Mouse (Mus musculus): Measurements from ENCODE around the gene Ccdc62. TPM values are rescaled to one million over a fixed set of nuclear protein-coding genes. Genes with fewer than 3 reads are reported as not detected.

Gene Ccdc62
- polyA plus RNA-seq, 1 experiment from 2014 or later = 8.3 TPM

GRCm38 (mm10) chr5:123972453-123972852 is 42.0 kb downstream of the Ccdc62 start:
- Histone ChIP-seq H3K27ac (ENCODE audit: low read depth) (no peak overlapping the region), H3K4me2 (no peak overlapping the region), H3K9ac (no peak overlapping the region), H3K36me3 (ENCODE audit: insufficient read depth) (no peaks in the 10 kb centered on the region), H3K4me1 (ENCODE audit: insufficient read depth) (no peaks in the 10 kb centered on the region; the same call in 1 of the 2 replicates), H3K9me3 (ENCODE audit: low read depth, low read length) (no peaks in the 10 kb centered on the region), H3K27me3 (ENCODE audit: insufficient read depth, low read length) (peaks cover 23% of the 10 kb centered on the region), H3K4me3 (ENCODE audit: low read depth, low read length) (no peak overlapping the region)
- TF ChIP-seq CTCF (IDR thresholded peaks at IDR 0.05; ENCODE audit: low read depth) = no peak
- ATAC-seq (ENCODE audit: insufficient read depth) = no peak
- WGBS = 72% methylated on average over 6 of the region's 6 CpGs
- no peak for DNase-seq

- Histone ChIP-seq H3K4me3 (ENCODE audit: low read depth, low read length) (peak within 1 kb of the TSS; percentile 71), H3K27ac (ENCODE audit: low read depth) (no peak within 1 kb of the TSS), H3K4me2 (peak within 1 kb of the TSS; percentile 94), H3K9ac (peak within 1 kb of the TSS; percentile 67), H3K9me3 (ENCODE audit: low read depth, low read length) (no peaks in the 10 kb centered on the region), H3K4me1 (ENCODE audit: insufficient read depth) (no peaks in the 10 kb centered on the region; the same call in 1 of the 2 replicates), H3K36me3 (ENCODE audit: insufficient read depth) (no peaks in the 10 kb centered on the region), H3K27me3 (ENCODE audit: insufficient read depth, low read length) (peaks cover 23% of the 10 kb centered on the region)
- WGBS = under 1% methylated on average over 88 of the region's 106 CpGs
- ATAC-seq (ENCODE audit: insufficient read depth) (peak; percentile 77), DNase-seq (peak; percentile 67)
- no peak for TF ChIP-seq CTCF (IDR thresholded peaks at IDR 0.05; ENCODE audit: low read depth)
Measured at GRCm38 (mm10) chr5:123973299-123974178, 43.1 kb downstream of the Ccdc62 start, which contains the start of gene Hip1r. Gene Hip1r, plus strand, starts transcription at chr5:123973628.

GRCm38 (mm10) chr5:123974179-123974485 is 43.7 kb downstream of the Ccdc62 start:
- ATAC-seq (ENCODE audit: insufficient read depth) = no peak; the same call in 1 of the 2 replicates
- Histone ChIP-seq H3K36me3 (ENCODE audit: insufficient read depth) (no peaks in the 10 kb centered on the region), H3K4me1 (ENCODE audit: insufficient read depth) (no peaks in the 10 kb centered on the region; the same call in 1 of the 2 replicates), H3K27me3 (ENCODE audit: insufficient read depth, low read length) (peaks cover 23% of the 10 kb centered on the region), H3K9ac (peak overlapping the region; percentile 67), H3K9me3 (ENCODE audit: low read depth, low read length) (no peaks in the 10 kb centered on the region), H3K4me3 (ENCODE audit: low read depth, low read length) (peak overlapping the region; percentile 71), H3K27ac (ENCODE audit: low read depth) (no peak overlapping the region), H3K4me2 (peak overlapping the region; percentile 94)
- TF ChIP-seq CTCF (IDR thresholded peaks at IDR 0.05; ENCODE audit: low read depth) = no peak
- no peak for DNase-seq
- under 1% methylated on average over 14 of the region's 14 CpGs for WGBS

GRCm38 (mm10) chr5:123974616-123975111 is 44.2 kb downstream of the Ccdc62 start:
- Histone ChIP-seq H3K4me3 (ENCODE audit: low read depth, low read length) (peak overlapping the region; percentile 71), H3K9ac (no peak overlapping the region), H3K4me1 (ENCODE audit: insufficient read depth) (no peaks in the 10 kb centered on the region; the same call in 1 of the 2 replicates), H3K27ac (ENCODE audit: low read depth) (no peak overlapping the region), H3K27me3 (ENCODE audit: insufficient read depth, low read length) (peaks cover 23% of the 10 kb centered on the region), H3K4me2 (peak overlapping the region; percentile 94), H3K36me3 (ENCODE audit: insufficient read depth) (no peaks in the 10 kb centered on the region), H3K9me3 (ENCODE audit: low read depth, low read length) (no peaks in the 10 kb centered on the region)
- no peak for TF ChIP-seq CTCF (IDR thresholded peaks at IDR 0.05; ENCODE audit: low read depth)
- DNase-seq (no peak), ATAC-seq (ENCODE audit: insufficient read depth) (no peak)
- WGBS = 22% methylated on average over 11 of the region's 11 CpGs

- H3K9me3 ChIP-seq (ENCODE audit: low read depth, low read length) = no peaks in the 10 kb centered on the region
- ATAC-seq (ENCODE audit: insufficient read depth) (no peak), DNase-seq (no peak)
- H3K27me3 ChIP-seq (ENCODE audit: insufficient read depth, low read length) = peaks cover 23% of the 10 kb centered on the region
- H3K36me3 ChIP-seq (ENCODE audit: insufficient read depth) = no peaks in the 10 kb centered on the region
- H3K4me1 ChIP-seq (ENCODE audit: insufficient read depth) = no peaks in the 10 kb centered on the region; the same call in 1 of the 2 replicates
- no peak for TF ChIP-seq CTCF (IDR thresholded peaks at IDR 0.05; ENCODE audit: low read depth)
- H3K27ac ChIP-seq (ENCODE audit: low read depth) = peak overlapping the region; percentile 28; the same call in 1 of the 2 replicates
- H3K9ac ChIP-seq = no peak overlapping the region
- WGBS = 41% methylated on average over 6 of the region's 6 CpGs
- H3K4me3 ChIP-seq (ENCODE audit: low read depth, low read length) = no peak overlapping the region
- H3K4me2 ChIP-seq = peak overlapping the region; percentile 94
Measured at GRCm38 (mm10) chr5:123975668-123976180, 45.2 kb downstream of the Ccdc62 start.

GRCm38 (mm10) chr5:123977231-123977630 is 46.8 kb downstream of the Ccdc62 start:
- no peaks in the 10 kb centered on the region; the same call in 1 of the 2 replicates for H3K4me1 ChIP-seq (ENCODE audit: insufficient read depth)
- no peak for DNase-seq
- no peak overlapping the region for H3K27ac ChIP-seq (ENCODE audit: low read depth)

GRCm38 (mm10) chr5:123978131-123978530 is 47.7 kb downstream of the Ccdc62 start:
- peaks cover 15% of the 10 kb centered on the region for H3K27me3 ChIP-seq (ENCODE audit: insufficient read depth, low read length)
- no peaks in the 10 kb centered on the region; the same call in 1 of the 2 replicates for H3K4me1 ChIP-seq (ENCODE audit: insufficient read depth)
- no peak overlapping the region for H3K4me3 ChIP-seq (ENCODE audit: low read depth, low read length)
- no peak overlapping the region for H3K4me2 ChIP-seq
- WGBS = 81% methylated on average over 5 of the region's 5 CpGs
- ATAC-seq (ENCODE audit: insufficient read depth) = no peak
- H3K9ac ChIP-seq = no peak overlapping the region
- no peaks in the 10 kb centered on the region for H3K9me3 ChIP-seq (ENCODE audit: low read depth, low read length)
- no peak for TF ChIP-seq CTCF (IDR thresholded peaks at IDR 0.05; ENCODE audit: low read depth)
- no peaks in the 10 kb centered on the region for H3K36me3 ChIP-seq (ENCODE audit: insufficient read depth)
- no peak overlapping the region for H3K27ac ChIP-seq (ENCODE audit: low read depth)
- no peak for DNase-seq

More at GRCm38 (mm10) chr5:123977231-123977630, 46.8 kb downstream of the Ccdc62 start:
- 31% methylated on average over 3 of the region's 3 CpGs for WGBS
- Histone ChIP-seq H3K4me3 (ENCODE audit: low read depth, low read length) (no peak overlapping the region), H3K9me3 (ENCODE audit: low read depth, low read length) (no peaks in the 10 kb centered on the region), H3K9ac (no peak overlapping the region), H3K4me2 (no peak overlapping the region), H3K27me3 (ENCODE audit: insufficient read depth, low read length) (peaks cover 18% of the 10 kb centered on the region), H3K36me3 (ENCODE audit: insufficient read depth) (no peaks in the 10 kb centered on the region)
- ATAC-seq (ENCODE audit: insufficient read depth) = no peak
- TF ChIP-seq CTCF (IDR thresholded peaks at IDR 0.05; ENCODE audit: low read depth) = no peak

Measured in lung, embryonic 14.5 days (tissue).